Mouse (Mus musculus): ENCODE results near the gene Lin7a. TPM values are rescaled to one million over a fixed set of nuclear protein-coding genes. Genes with fewer than 3 reads are reported as not detected.

The Lin7a gene
- total RNA-seq, 2 experiments from 2014 or later, result 27.0 to 32.1 TPM

DNA sequence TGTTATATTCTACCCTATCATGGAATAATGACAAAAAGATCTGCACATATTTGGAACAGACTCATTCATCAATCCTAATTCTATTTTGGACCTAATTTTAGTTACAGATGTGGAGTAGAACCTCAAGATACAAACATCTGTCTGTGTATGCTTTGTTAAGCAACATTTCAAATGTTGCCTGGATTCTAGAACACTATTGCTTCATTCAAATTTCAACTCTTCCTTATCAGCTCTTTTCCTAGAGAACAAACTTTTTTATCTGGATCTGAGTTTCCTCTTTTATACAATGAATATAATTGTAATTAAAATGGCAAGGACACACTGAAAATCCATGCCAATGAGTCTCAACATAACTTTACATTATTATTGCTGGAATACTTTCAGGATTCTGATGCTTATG is 43.8 kb downstream of the Lin7a start:
- no peak for DNase-seq (ENCODE audit: low spot score in 2 of 2)

DNA sequence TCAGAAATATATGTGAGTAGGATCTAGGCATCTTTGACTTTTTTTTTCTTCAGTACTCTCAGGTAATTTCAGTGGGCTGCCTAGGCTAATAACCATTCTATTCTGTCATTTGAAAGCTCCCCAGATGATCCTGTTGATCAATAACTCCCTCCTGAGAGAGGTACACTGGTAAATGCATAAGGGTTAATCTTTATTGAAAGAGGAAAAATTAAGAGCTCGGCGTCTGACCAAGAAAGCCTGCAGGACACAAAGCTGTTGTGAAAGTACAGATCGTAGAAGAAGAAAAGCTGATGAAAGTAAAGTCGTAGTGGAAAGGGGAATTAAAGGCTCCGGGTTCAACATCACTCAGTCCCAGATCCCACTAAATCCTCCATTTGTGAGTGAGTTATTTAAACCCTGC is 44.2 kb downstream of the Lin7a start:
- DNase-seq (ENCODE audit: low spot score in 2 of 2), result no peak

DNA sequence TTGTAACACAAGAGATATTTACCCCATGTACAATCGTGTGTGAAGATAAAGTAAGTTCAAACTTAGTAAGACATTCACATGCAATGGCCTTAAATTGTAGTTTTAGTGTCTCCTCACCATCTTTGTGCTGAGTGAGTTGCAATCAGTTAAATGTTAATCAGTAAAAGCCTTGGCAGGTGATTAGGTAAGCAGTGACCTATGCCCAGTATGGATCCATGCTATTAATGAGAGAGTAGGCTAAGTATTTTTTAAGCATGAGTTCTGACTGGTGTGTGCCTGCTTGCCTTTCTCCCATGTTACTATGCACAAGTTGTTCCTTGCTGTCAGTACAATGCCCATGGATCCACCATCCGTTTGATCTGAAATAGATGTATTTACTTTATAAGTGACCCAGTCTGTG is 44.6 kb downstream of the Lin7a start:
- no peak for DNase-seq (ENCODE audit: low spot score in 2 of 2)

DNA sequence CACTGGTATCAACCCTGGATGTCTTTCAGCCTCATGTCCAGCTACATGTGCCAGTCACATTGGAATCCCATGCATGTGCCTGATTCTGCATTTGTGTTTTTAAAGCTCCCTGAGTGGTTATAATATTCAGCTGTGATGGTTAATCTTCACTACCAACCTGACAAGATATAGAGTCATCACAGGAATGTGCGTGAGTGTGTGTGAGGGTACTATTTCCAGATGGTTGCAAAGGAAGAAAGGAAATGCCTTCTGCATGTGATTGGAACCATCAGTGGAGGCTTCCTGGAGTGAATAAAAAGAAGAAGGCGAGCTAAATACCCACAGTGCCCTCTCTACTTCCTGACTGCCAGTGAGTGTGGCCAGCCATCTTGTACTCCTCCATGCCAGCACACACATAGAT is 48.2 kb downstream of the Lin7a start:
- no peak for DNase-seq (ENCODE audit: low spot score in 2 of 2)

DNA sequence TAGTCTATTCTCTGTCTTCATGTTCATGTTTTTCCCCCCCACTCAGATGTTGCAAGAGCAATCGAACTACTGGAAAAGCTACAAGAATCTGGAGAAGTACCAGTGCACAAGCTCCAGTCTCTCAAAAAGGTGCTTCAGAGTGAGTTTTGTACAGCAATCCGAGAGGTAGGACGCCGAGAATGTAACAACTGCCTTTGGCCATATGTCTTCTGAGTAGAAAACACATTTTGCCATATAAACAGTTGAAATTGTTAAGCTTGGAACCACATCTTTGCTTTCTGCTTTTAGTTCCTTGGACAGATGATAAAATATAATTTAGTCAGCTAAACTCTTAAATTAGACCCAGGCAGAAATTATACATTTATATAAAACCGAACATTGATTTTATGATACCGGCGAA is 52.4 kb downstream of the Lin7a start:
- DNase-seq (ENCODE audit: low spot score in 2 of 2), result peak in 1 of 2 experiments; percentile 18

DNA sequence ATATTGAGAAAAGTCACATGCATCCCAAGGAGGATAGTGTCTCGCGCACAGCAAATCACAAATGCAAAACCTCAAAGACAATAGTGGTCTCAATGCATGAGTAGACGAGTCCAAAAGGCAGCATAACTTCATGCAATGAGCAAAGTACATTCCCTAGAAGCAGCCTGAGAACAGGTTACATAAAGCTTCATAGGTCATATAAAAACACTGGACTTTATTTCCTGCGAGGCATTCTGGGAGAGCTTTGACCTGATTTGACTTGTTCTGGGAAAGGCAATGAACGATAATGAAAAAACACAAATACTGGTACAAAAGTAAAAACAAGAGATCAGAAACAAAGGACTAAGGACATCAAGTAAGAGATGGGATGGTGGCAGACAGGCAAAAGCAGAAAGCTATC is 54.1 kb downstream of the Lin7a start:
- DNase-seq (ENCODE audit: low spot score in 2 of 2), result no peak

DNA sequence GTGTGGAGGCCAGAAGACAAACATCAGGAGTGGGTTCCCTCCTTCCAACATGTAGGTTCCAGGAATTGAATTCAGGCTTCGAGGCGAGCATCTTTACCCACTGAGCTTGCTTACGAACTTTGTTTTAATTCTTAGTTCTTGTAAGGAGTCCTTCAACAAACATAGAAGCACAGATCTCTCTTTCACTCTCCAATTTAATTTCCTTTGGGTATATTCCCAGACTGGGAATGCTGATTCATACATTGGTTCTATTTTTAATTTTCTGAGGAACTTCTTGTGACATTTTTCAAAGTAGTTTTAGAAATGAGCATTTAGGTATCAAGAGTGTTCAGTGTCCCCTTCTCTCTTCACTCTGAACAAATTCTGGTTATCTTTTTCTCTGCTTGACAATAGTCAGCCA is 68.0 kb downstream of the Lin7a start:
- no peak for DNase-seq (ENCODE audit: low spot score in 2 of 2)

DNA sequence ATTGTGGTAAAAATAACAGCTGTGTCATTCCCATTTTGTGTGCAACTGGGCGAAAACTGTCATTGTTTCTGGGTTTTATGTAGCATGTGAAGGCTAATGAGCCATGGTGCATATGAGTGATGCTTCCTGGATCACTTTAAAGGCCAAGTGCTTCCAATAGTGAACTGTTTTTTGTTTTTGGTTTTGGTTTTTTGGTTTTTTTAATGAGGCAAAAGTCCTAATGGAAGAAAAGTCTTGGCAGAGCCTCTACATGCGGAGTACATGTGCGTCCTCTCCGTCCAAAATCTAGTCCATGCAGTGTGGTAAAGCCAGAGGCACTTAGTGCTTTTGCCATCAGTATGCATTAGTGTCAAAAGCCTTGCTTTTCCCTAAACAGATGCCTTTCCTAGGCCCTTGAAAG is 69.7 kb downstream of the Lin7a start:
- DNase-seq (ENCODE audit: low spot score in 2 of 2), result no peak

DNA sequence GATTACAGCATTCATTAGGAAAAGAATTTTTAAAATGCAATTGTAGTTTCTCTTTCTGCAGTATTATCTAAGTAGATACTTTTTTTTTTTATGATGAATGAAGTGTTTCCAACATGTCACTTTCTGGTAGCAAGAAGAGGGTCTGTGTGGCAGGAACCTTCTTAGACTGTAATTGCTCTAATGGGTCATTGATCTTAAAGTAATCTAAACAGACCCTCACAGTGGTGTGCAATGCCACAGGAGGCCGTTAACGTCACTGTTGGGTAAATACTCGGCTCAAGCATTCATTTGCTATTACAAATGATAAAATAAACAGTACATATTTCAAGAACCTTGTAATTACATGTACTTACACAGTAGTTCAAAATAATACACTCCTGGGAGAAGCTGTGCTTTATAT is 72.7 kb downstream of the Lin7a start:
- no peak for DNase-seq (ENCODE audit: low spot score in 2 of 2)

DNA sequence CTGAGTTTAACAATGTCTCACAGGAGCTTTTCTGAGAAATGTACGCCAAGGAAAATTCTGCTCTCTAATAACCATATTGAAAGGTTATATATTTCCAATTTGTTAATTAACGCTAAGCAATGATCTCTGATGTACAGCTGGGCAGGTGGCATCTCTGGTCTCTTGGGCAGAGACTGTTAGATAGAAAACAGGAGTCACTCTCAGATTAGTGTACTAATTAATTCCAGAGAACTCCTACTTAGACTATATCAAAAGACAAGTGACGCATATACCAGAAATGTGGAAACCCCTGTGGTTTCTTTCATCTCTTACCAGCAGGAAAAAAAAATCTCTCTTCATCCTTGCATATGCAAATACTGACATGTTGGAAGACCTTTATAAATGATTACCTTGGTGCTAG is 76.4 kb downstream of the Lin7a start:
- no peak for DNase-seq (ENCODE audit: low spot score in 2 of 2)

DNA sequence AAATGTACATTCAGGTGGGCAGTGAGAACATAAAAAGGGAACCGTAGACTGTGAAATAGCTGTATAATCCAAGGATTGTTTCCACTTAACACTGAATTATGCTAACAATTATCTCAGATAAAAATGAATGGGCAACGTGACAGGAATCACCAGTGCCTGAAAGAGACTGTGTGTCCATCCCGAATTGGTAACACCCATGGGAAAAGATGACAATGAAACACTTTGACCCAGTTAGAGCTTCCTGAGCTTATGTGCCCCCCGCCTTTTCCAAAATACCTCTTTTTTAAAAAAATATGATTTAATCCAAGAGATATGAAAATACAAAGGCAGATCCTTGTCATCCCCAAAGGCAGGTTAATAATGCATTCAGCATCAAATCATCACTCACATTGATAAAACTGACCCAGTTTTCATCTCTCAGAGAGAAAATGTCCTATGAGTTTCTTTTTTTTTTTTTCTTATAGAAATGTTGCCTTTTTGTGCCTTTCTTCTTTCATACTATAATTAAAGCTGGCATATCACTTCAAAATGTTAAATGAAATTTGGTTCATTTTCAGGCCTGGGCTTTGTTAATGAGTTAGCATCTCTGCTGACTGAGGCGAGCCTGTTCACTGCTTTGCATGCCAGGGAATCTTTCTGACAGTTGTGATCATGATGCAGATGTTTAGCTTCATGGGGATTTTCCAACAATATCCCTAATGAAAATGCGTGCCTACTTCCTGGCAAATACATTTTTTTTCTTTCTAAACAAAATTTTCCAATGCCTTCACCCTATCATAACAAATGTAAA is 80.4 kb downstream of the Lin7a start:
- DNase-seq (ENCODE audit: low spot score in 2 of 2), result no peak

DNA sequence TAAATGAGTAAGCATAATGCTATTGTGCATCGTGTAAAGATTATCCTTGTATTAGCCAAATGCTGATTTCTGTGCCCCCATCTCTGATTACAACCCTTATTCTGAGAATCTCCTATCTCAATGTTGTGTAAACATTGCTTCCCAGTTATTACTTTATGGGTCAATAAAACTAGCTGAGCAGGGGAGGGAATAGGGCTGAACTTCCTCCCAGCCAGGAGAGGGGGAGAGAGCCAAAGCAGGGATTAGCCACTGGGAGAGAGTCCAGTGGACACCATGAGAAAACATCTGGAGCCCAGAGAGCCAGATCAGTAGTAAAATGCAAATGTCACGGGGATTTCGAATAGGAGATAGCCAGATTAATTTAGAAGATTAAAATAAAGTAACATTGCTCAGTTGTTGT is 82.0 kb downstream of the Lin7a start:
- DNase-seq (ENCODE audit: low spot score in 2 of 2), result no peak

DNA sequence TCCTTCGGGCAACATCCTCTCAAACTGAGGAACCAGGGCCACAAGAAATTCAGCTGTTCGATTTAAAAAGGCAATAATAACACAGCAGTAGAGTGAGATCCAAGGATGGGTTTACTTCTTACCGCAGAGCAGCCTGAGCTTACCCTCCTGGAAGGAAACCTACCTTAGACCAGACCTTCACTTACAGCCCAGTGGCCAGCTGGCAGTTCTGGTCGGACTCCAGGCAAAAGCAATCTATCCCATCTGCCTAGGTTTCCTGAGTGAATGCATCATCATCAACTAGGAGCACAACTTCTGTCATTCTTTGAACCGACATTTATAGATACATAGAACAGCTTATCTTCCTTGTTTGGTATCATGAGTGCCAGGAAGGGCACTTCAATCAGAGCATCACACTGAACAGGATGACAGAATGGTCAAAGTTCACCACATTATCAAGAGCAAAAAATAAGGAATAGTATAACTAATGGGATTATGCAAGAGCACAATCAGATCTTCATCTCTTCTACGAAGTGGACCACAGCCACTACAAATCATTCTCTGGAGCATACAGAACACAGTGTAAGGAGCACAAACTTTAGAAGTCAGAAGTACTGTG is 87.1 kb downstream of the Lin7a start:
- no peak for DNase-seq (ENCODE audit: low spot score in 2 of 2)

DNA sequence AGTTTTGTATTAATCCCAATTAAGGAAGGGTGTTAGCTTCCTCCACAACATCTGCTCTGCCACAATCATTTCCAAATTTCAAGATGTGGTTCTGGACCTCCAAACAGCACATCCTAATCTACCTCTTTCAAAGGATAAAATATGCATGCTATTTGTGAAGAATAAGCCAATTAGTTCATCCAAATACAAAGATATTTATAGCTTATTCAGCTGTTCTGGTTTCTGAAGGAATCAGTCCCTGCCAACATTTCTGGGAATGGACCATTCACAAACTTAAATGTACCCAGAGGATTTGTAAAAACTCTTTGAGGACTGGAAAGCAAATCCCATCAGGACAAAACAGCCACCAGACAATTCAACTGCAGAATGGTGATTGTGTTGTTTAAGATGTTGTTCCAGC is 87.8 kb downstream of the Lin7a start:
- no peak for DNase-seq (ENCODE audit: low spot score in 2 of 2)

DNA sequence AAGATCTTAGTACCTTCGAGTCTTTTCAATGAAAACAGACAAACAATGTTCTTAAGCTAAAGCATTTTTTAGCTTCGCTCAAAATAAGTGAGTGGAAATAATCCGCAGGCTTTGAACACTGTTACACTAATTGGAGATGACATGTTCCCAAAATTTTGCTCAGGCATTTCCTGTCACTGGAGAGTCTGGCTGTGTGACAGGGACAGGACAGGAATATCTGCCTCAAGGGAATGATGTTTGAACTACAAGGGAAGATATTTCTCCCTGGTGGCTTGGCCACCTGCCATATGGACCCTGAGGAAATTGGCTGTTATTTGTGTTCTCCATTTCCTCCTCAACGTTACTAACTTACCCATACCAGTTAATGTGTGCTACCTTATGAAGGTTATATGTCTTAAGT is 90.1 kb downstream of the Lin7a start:
- no peak for DNase-seq (ENCODE audit: low spot score in 2 of 2)

DNA sequence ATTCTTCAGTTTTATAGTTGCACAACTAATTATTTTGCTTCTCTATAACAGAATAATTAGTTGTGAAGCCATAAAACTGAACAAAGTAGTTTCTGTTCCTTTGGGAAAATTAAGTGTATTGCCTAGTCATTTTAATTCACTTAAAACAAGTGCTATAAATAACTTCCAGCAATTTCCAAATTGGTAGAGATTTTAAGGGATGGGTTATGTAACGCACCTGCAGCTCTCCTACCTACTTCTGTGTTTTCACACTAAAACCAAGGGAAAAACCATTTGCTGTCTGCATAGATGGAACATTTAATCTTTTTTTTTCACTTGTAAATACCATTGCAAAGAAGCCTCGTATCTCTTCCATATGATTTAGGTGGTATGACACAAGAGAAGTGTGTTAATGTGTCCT is 90.5 kb downstream of the Lin7a start:
- DNase-seq (ENCODE audit: low spot score in 2 of 2), result no peak

DNA sequence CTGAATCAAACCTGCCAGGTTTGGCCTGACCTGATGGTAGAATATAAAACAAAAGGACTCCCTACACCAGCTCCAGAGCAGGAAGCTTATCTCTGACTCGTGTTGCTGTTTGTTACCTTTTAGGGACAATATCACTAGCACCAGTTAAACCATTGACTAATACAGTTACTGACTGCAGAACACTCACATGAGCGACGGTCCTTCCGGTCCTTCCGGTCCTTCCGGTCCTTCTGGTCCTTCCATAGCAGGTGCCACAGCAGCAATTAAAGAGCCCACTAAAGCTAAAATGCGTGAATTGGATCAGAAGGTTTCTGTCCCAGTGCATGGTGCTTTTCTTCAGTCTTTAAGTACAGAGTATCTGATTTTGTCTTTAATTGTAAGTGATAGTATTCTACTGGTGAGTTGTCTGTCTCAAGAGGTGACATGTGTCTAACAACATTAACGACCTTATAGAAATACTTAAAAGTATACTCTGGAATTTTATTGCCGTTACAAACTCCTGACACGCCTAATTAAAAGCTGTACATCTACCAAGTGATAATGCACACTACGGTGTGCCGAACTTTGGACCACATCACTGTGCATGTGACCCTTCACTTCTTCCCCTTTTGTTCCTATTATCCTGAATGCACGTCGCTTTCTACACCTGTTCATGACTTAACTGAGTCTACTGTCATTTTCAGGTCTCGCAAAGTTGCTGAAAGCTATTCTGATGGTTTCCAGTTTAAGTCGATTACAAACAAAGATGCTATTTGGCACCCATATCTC is 91.7 kb downstream of the Lin7a start:
- no peak for DNase-seq (ENCODE audit: low spot score in 2 of 2)

DNA sequence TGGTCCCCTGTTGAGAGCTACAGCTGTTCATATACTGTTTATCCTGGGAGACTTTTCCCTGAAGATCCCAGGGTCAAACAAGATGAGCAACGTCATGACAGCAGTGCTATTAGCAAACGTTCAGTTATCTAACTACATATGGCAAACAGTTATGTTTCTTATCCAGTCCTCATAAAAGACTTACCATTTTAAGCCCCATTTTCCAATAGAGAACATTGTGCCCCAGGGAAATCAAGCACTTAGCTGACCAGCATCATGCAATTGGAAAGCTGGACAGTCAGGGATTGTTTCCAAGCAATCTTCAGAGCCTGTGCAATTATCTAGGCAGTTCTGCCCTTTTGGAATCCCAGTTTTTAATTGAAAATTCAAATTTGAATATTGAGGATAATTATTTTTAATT is 105.7 kb downstream of the Lin7a start:
- no peak for DNase-seq (ENCODE audit: low spot score in 2 of 2)

DNA sequence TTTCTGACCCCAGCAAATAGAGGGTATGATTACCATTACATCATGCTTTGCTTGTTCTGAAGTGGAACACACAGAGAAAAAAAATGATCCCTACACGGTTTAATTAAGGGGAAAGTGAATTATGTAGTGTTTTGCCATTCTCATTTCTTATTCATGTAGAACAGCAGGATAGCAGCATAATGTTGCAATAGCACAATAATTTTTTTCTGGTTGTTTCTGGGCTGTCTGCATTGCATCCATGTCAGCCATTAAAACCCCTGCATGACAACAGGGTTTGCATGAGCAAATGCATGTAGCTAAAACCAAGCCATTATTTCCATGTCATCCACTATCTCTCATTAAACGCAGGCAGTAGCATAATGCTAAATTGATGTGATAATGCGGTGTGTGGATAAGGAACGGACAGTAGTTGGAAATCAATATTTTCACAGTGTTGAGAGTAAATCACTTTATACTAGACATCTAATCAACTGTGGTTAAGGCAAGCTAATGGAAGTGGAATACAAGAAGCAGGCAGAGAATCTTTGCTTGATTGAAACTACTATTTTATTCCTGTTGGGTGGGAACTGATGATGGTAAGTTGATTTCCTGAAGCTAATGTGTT is 109.8 kb downstream of the Lin7a start:
- no peak for DNase-seq (ENCODE audit: low spot score in 2 of 2)

DNA sequence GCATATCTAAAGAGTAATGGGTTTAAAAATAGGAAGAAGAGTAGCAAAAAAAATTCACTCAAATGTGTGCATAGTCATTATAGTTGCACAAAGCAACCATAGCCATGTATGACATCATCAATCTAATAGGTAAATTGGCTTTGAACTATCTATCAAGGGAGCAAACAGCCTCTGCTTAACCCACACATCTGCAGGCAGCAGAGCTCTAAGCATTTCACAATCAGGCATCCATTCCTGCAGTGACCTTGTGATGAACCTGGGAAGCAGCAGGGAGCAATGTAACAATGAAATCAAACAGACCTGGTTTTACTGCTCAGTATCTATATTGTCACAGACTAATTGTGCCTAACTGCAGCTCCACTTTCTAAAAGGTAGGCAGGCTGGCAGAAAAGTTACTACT is 112.3 kb downstream of the Lin7a start:
- no peak for DNase-seq (ENCODE audit: low spot score in 2 of 2)

DNA sequence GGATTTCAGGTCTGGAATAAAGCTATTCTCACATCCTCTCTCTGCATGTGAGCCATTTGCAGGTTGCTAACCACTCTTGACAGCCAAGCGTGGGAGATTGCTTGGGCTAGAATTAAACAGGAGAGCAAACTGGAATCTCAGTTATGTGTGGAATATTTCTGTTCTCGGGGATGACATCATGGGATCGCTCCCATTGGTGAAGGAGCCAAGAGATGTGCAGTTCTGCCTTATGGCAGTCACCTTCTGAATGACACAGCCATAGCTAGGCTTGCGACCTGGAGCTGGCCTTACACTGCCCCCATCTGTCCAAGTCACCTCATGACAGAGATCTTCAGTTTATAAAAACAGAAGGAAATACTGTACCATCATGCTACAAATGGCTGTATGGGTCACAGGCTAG is 118.0 kb downstream of the Lin7a start:
- DNase-seq (ENCODE audit: low spot score in 2 of 2), result peak; percentile 47 to 75

DNA sequence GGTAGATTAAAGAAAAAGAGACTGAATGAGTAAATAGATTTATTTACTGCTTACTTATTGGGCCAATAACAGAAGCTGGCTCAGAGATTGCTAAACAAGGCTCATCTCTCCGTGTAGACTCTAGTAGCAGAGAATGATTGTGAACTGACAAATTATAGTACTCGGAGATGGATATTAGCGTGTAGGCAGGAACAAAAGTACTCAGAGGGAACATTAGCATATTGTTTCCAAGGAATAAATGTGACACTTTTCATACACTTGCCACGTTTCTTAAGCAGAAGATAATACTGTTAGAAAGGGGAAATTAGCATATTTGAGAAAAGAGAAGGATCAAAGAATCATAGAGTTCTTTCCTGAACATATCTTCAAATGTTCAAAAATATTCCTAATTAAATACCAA is 133.9 kb downstream of the Lin7a start:
- peak in 1 of 2 experiments; percentile 9 for DNase-seq (ENCODE audit: low spot score in 2 of 2)
